Mouse (Mus musculus): Measurements from ENCODE around the gene Tanc2.

GRCm38 (mm10) chr11:105655335-105655734 is 65.5 kb downstream of the Tanc2 start:
- no peak for TF ChIP-seq POLR2A (IDR thresholded peaks at IDR 0.05; ENCODE audit: low read depth, low read length)
- TF ChIP-seq CTCF (IDR thresholded peaks at IDR 0.05; ENCODE audit: extremely low read depth, insufficient read depth, insufficient read length, insufficient replicate concordance), result no peak

All from spleen, adult 2 months (tissue).